Mouse (Mus musculus): ENCODE measurements around the gene Fbxw16.
"Not testable (repeated sequence)": the region's sequence is repeated elsewhere in the genome, so short reads cannot be mapped to it uniquely, and the experiment has no call there.

The Fbxw16 gene

DNA sequence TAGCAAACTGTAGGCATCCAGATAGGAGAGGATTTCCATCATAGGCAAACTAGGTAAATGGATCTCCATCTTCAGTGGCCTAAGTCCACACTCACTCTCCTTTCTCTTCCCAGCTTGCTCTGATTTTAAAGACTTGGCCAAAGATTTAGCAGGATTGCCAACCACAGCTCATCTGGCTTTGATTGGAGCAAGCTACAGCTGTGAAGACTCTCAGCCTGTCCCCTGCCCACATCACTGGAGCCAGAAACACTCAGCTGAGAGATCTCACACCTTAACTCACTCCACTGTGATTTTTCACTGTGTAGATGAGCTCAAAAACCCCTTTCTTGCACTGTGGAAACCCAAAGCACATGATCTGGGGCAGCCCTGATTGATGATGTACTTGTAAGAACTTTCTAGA is at the start of gene Fbxw16:
Fbxw16 (minus strand) TSS at position 101 of the 400 bp plus-strand sequence.
- no peak for DNase-seq (ENCODE audit: low spot score in 2 of 2)

DNA sequence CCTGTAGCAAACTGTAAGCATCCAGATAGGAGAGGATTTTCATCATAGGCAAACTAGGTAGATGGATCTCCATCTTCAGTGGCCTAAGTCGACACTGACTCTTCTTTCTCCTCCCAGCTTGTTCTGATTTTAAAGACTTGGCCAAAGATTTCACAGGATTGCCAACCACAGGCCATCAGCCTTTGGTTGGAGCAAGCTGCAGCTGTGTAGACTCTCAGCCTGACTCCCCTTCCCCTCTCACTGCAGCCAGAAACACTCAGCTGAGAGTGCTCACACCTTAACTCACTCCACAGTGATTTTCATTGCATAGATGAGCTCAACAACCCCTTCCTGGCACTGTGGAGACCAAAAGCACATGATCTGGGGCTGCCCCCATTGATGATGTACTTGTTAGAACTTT is 46.8 kb upstream of the Fbxw16 start, which contains the start of gene Fbxw19:
Fbxw19 (minus strand) TSS at position 101 of the 400 bp plus-strand sequence.
- not testable (repeated sequence) for DNase-seq (ENCODE audit: low spot score in 2 of 2)

DNA sequence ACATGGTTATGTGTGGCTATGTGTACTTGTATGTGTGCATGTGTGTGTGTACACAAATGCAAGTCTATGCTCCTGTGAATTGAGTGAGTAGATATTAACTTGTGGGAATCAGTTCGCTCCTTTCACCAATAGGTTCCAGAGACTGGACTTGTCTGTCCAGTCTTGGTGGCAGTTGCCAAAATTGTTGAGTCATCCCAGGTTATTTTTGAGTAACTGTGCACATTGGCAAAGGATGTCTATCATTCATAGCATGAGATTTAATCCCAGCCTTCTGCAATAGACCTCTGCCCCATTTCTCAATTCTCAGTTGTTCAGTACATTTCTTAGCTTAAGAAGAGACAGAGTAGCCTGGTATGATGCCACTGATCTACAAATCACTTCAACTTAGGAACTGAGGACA is 16.0 kb downstream of the Fbxw16 start:
- no peak for DNase-seq (ENCODE audit: low spot score in 2 of 2)

DNA sequence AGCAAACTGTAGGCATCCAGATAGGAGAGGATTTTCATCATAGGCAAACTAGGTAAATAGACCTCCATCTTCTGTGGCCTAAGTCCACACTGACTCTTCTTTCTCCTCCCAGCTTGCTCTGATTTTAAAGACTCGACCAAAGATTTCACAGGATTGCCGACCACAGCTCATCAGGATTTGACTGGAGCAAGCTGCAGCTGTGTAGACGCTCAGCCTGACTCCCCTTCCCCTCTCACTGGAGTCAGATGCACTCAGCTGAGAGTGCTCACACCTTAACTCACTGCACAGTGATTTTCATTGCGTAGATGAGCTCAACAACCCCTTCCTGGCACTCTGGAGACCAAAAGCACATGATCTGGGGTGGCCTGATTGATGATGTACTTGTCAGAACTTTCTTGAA is 44.7 kb downstream of the Fbxw16 start, which contains the start of gene Fbxw22:
Fbxw22 (minus strand) TSS at position 101 of the 400 bp plus-strand sequence.
- not testable (repeated sequence) for DNase-seq (ENCODE audit: low spot score in 2 of 2)

Data from spleen, postnatal 36 days (tissue).